Mouse (Mus musculus) embryonic facial prominence, embryonic 12.5 days (tissue): ENCODE results near the gene Prickle1. TPM values are rescaled to one million over a fixed set of nuclear protein-coding genes. Genes with fewer than 3 reads are reported as not detected.

ENCODE experiments used
- ATAC-seq: fragments of 200-750 bp; cut with Nextera tagmentation; 2 replicates; pipeline ENCODE4 v1.8.0; 2017; ENCODE audit not compliant: insufficient number of reproducible peaks, insufficient read depth, low FRiP score, low TSS enrichment
- H3K27ac ChIP-seq: fragments of 300-500 bp; sonication (generic); 2 replicates; pipeline ENCODE4 v1.5.1; 2016; ENCODE audit warnings: mild to moderate bottlenecking
- H3K27me3 ChIP-seq: fragments of 300-500 bp; sonication (generic); 2 replicates; pipeline ENCODE4 v1.6.1; 2016; ENCODE audit warnings: mild to moderate bottlenecking, moderate library complexity
- H3K36me3 ChIP-seq: fragments of 300-500 bp; sonication (generic); 2 replicates; pipeline ENCODE4 v1.6.1; 2016; ENCODE audit warnings: mild to moderate bottlenecking
- H3K4me1 ChIP-seq: fragments of 300-500 bp; sonication (generic); 2 replicates; pipeline ENCODE4 v1.6.1; 2016
- H3K4me2 ChIP-seq: fragments of 300-500 bp; sonication (generic); replicated peaks from 2 replicates; pipeline ENCODE4 v1.6.1; 2016; ENCODE audit warnings: mild to moderate bottlenecking, moderate library complexity
- H3K4me3 ChIP-seq: fragments of 300-500 bp; sonication (generic); 2 replicates; pipeline ENCODE4 v1.5.1; 2016; ENCODE audit warnings: mild to moderate bottlenecking
- H3K9ac ChIP-seq: fragments of 300-500 bp; sonication (generic); 2 replicates; pipeline ENCODE4 v1.6.1; 2016; ENCODE audit warnings: mild to moderate bottlenecking, moderate library complexity
- H3K9me3 ChIP-seq: fragments of 300-500 bp; sonication (generic); 2 replicates; pipeline ENCODE4 v1.6.1; 2016; ENCODE audit warnings: mild to moderate bottlenecking, moderate library complexity
- WGBS: fragments of 180-500 bp; shearing (Covaris S2); methylation state at CpG from one replicate; pipeline ENCODE4 v1.1.7; 2016; 5-methylcytosine and 5-hydroxymethylcytosine counted together
- polyA plus RNA-seq: library from polyadenylated mRNA; unstranded; fragments of >200 nt; fragmentation: Nextera tagmentation; extraction: Ambion mirVana; gene quantifications from 2 replicates; pipeline ENCODE4 v1.2.1, GENCODE M21; 2016

The Prickle1 gene
- polyA plus RNA-seq, 1 experiment from 2014 or later, result 51.8 TPM

GRCm38 (mm10) chr15:93518143-93518902 is 77.4 kb downstream of the Prickle1 start:
- H3K27ac ChIP-seq, result peak overlapping the region; percentile 77
- peak overlapping the region; percentile 76 for H3K9ac ChIP-seq
- no peaks in the 10 kb centered on the region for H3K27me3 ChIP-seq
- H3K4me2 ChIP-seq, result peak overlapping the region; percentile 92
- 6% methylated on average over 23 of the region's 23 CpGs for WGBS
- H3K4me3 ChIP-seq, result peak overlapping the region; percentile 58
- no peaks in the 10 kb centered on the region for H3K9me3 ChIP-seq
- peaks cover 48% of the 10 kb centered on the region for H3K4me1 ChIP-seq
- no peaks in the 10 kb centered on the region for H3K36me3 ChIP-seq
- no peak for ATAC-seq

- Histone ChIP-seq H3K9ac (no peak overlapping the region), H3K27ac (peak overlapping the region; percentile 77; the same call in 1 of the 2 replicates), H3K4me1 (peaks cover 58% of the 10 kb centered on the region), H3K27me3 (no peaks in the 10 kb centered on the region), H3K9me3 (no peaks in the 10 kb centered on the region), H3K36me3 (no peaks in the 10 kb centered on the region), H3K4me2 (no peak overlapping the region), H3K4me3 (no peak overlapping the region)
- 69% methylated on average over 11 of the region's 11 CpGs for WGBS
- no peak for ATAC-seq
Observed at GRCm38 (mm10) chr15:93517022-93517565, 78.6 kb downstream of the Prickle1 start.

GRCm38 (mm10) chr15:93515316-93515715 is 80.4 kb downstream of the Prickle1 start:
- no peaks in the 10 kb centered on the region for H3K27me3 ChIP-seq
- H3K27ac ChIP-seq, result no peak overlapping the region
- WGBS, result 70% methylated on average over 9 of the region's 9 CpGs
- H3K9me3 ChIP-seq, result no peaks in the 10 kb centered on the region
- peaks cover 6% of the 10 kb centered on the region; the same call in 1 of the 2 replicates for H3K36me3 ChIP-seq
- H3K4me1 ChIP-seq, result peaks cover 52% of the 10 kb centered on the region
- no peak overlapping the region for H3K4me3 ChIP-seq
- no peak for ATAC-seq
- H3K4me2 ChIP-seq, result no peak overlapping the region
- no peak overlapping the region for H3K9ac ChIP-seq

- peak overlapping the region; percentile 28; the same call in 1 of the 2 replicates for H3K4me2 ChIP-seq
- peaks cover 14% of the 10 kb centered on the region for H3K36me3 ChIP-seq
- ATAC-seq, result no peak
- peaks cover 46% of the 10 kb centered on the region for H3K4me1 ChIP-seq
- no peak overlapping the region for H3K27ac ChIP-seq
- no peak overlapping the region for H3K9ac ChIP-seq
- H3K27me3 ChIP-seq, result no peaks in the 10 kb centered on the region
- no peaks in the 10 kb centered on the region for H3K9me3 ChIP-seq
- WGBS, result 5% methylated on average over 10 of the region's 10 CpGs
- no peak overlapping the region for H3K4me3 ChIP-seq
Observed at GRCm38 (mm10) chr15:93513939-93514341, 81.8 kb downstream of the Prickle1 start.

- no peaks in the 10 kb centered on the region for H3K27me3 ChIP-seq
- H3K9me3 ChIP-seq, result no peaks in the 10 kb centered on the region
- H3K4me1 ChIP-seq, result peaks cover 36% of the 10 kb centered on the region
- no peak overlapping the region for H3K4me3 ChIP-seq
- H3K27ac ChIP-seq, result no peak overlapping the region
- 40% methylated on average over 9 of the region's 9 CpGs for WGBS
- no peak overlapping the region for H3K9ac ChIP-seq
- no peak overlapping the region for H3K4me2 ChIP-seq
- ATAC-seq, result no peak
- H3K36me3 ChIP-seq, result peaks cover 28% of the 10 kb centered on the region
Observed at GRCm38 (mm10) chr15:93512437-93512836, 83.3 kb downstream of the Prickle1 start.

- WGBS, result 31% methylated on average over 12 of the region's 12 CpGs
- Histone ChIP-seq H3K27ac (0 out of 2 replicates have a peak overlapping the region, but pooled peaks have one; percentile 11), H3K4me1 (peaks cover 31% of the 10 kb centered on the region)
Observed at GRCm38 (mm10) chr15:93510690-93511336, 84.9 kb downstream of the Prickle1 start.

GRCm38 (mm10) chr15:93504808-93505207 is 90.9 kb downstream of the Prickle1 start:
- no peaks in the 10 kb centered on the region for H3K4me1 ChIP-seq
- H3K36me3 ChIP-seq, result peaks cover 88% of the 10 kb centered on the region
- H3K27me3 ChIP-seq, result no peaks in the 10 kb centered on the region
- H3K9me3 ChIP-seq, result no peaks in the 10 kb centered on the region
- no peak overlapping the region for H3K4me3 ChIP-seq
- ATAC-seq, result no peak
- H3K4me2 ChIP-seq, result no peak overlapping the region
- H3K27ac ChIP-seq, result no peak overlapping the region
- no peak overlapping the region for H3K9ac ChIP-seq
- WGBS, result 95% methylated on average over 17 of the region's 17 CpGs

More at GRCm38 (mm10) chr15:93510690-93511336, 84.9 kb downstream of the Prickle1 start:
- ATAC-seq, result no peak
- H3K4me3 ChIP-seq, result no peak overlapping the region
- no peaks in the 10 kb centered on the region for H3K9me3 ChIP-seq
- no peaks in the 10 kb centered on the region for H3K27me3 ChIP-seq
- H3K36me3 ChIP-seq, result peaks cover 39% of the 10 kb centered on the region
- H3K9ac ChIP-seq, result no peak overlapping the region
- no peak overlapping the region for H3K4me2 ChIP-seq

GRCm38 (mm10) chr15:93503201-93503745 is 92.4 kb downstream of the Prickle1 start:
- peaks cover 93% of the 10 kb centered on the region for H3K36me3 ChIP-seq
- H3K9me3 ChIP-seq, result no peaks in the 10 kb centered on the region
- ATAC-seq, result no peak

GRCm38 (mm10) chr15:93502703-93503102 is 93.0 kb downstream of the Prickle1 start:
- Histone ChIP-seq H3K27me3 (no peaks in the 10 kb centered on the region), H3K9me3 (no peaks in the 10 kb centered on the region), H3K36me3 (peaks cover 91% of the 10 kb centered on the region), H3K4me1 (no peaks in the 10 kb centered on the region), H3K27ac (no peak overlapping the region), H3K4me2 (no peak overlapping the region), H3K4me3 (no peak overlapping the region), H3K9ac (no peak overlapping the region)
- ATAC-seq, result no peak
- 91% methylated on average over 9 of the region's 9 CpGs for WGBS

More at GRCm38 (mm10) chr15:93503201-93503745, 92.4 kb downstream of the Prickle1 start:
- H3K4me1 ChIP-seq, result no peaks in the 10 kb centered on the region
- no peak overlapping the region for H3K27ac ChIP-seq
- 95% methylated on average over 35 of the region's 35 CpGs for WGBS
- H3K4me3 ChIP-seq, result no peak overlapping the region
- no peak overlapping the region for H3K4me2 ChIP-seq
- H3K27me3 ChIP-seq, result no peaks in the 10 kb centered on the region
- no peak overlapping the region for H3K9ac ChIP-seq

GRCm38 (mm10) chr15:93499866-93500265 is 95.8 kb downstream of the Prickle1 start:
- H3K36me3 ChIP-seq, result peaks cover 73% of the 10 kb centered on the region
- H3K27ac ChIP-seq, result no peak overlapping the region
- no peaks in the 10 kb centered on the region for H3K9me3 ChIP-seq
- H3K9ac ChIP-seq, result no peak overlapping the region
- WGBS, result 88% methylated on average over 9 of the region's 9 CpGs
- no peak overlapping the region for H3K4me2 ChIP-seq
- no peak overlapping the region for H3K4me3 ChIP-seq
- ATAC-seq, result no peak
- no peaks in the 10 kb centered on the region for H3K27me3 ChIP-seq
- H3K4me1 ChIP-seq, result no peaks in the 10 kb centered on the region

GRCm38 (mm10) chr15:93494700-93495099 is 101.0 kb downstream of the Prickle1 start:
- WGBS, result 82% methylated on average over 7 of the region's 7 CpGs
- Histone ChIP-seq H3K4me2 (no peak overlapping the region), H3K4me1 (no peaks in the 10 kb centered on the region), H3K36me3 (peaks cover 28% of the 10 kb centered on the region), H3K9me3 (no peaks in the 10 kb centered on the region), H3K4me3 (no peak overlapping the region), H3K9ac (no peak overlapping the region), H3K27ac (no peak overlapping the region), H3K27me3 (no peaks in the 10 kb centered on the region)
- no peak for ATAC-seq
